ENCODE assay signal across 9 mouse cellular contexts in the genomic region with DNA sequence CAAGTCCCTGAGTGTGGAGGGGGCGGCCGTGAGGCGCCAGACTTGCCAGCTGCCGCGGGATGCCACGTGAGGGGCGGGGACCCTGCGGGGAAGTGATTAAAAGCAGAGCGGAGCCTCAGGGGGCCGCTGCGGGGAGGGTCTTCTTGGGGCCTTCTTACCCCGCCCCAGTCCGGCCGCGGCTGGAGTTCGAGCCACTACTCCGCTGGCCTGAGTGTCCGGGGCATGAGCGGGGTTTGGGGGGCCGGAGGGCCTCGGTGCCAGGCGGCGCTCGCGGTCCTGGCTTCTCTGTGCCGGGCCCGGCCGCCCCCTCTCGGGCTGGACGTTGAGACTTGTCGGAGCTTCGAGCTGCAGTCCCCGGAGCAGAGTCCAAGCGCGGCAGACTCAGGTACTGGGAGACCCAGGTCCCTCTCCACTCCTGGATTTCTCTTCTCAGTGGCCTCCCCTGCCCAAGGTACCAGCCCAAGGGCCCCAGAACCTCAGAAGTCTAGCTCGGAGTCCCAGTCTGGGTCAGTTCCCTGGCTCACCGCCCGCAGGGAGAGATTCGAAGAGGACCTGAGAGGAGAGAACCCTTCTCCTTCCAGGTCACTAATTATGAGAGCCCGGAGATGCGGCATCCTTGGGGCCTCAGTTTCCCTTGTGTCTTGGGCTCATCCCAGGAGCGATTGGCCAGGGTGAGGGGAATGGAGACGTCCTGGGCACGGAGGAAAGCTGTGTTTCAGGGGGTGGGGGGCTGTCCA. TPM values are rescaled to one million over a fixed set of nuclear protein-coding genes. Genes with fewer than 3 reads are reported as not detected.
DNase-seq lines count a peak whose midpoint lies in the region; ATAC-seq and TF ChIP-seq lines count a peak whose summit lies in the region.
"Had no signal": no experiment of that assay in that cellular context is flagged by ENCODE, and none has a peak within 500 bp of the region (broad histone marks: within the 10 kb centered on the region; RNA-seq: fewer than 3 reads in every experiment).

Gene Syt6 (plus strand): TSS at position 76 of the 737 bp plus-strand sequence.

- no peak for TF ChIP-seq CTCF in ES-Bruce4 (IDR thresholded peaks at IDR 0.05; ENCODE audit: low read depth, low read length)
- no peak for TF ChIP-seq CTCF in cortical plate, adult 2 months (IDR thresholded peaks at IDR 0.05; ENCODE audit: extremely low read depth, insufficient read depth, low read length)
- no peak for TF ChIP-seq CTCF in midbrain, postnatal 0 days (IDR thresholded peaks at IDR 0.05)

- 2% methylated on average over 44 of the region's 44 CpGs for WGBS in heart, embryonic 13.5 days
- 2% methylated on average over 44 of the region's 44 CpGs for WGBS in intestine, embryonic 16.5 days
- WGBS in midbrain, postnatal 0 days = 1% methylated on average over 43 of the region's 44 CpGs

- H3K9me3 ChIP-seq in heart, embryonic 13.5 days = no peaks in the 10 kb centered on the region
- H3K9me3 ChIP-seq in ES-Bruce4 (replicated peaks; ENCODE audit: control insufficient read depth, insufficient read depth, low read length, poor library complexity, severe bottlenecking) = no peaks in the 10 kb centered on the region
- no peaks in the 10 kb centered on the region for H3K9me3 ChIP-seq in intestine, embryonic 16.5 days (ENCODE audit: control insufficient read depth, low read length)
- H3K9me3 ChIP-seq in midbrain, postnatal 0 days (ENCODE audit: low read length) = no peaks in the 10 kb centered on the region
- H3K9me3 ChIP-seq: G1E had no signal

- H3K4me1 ChIP-seq in heart, embryonic 13.5 days = peaks cover 22% of the 10 kb centered on the region
- H3K4me1 ChIP-seq in ES-Bruce4 (ENCODE audit: control insufficient read depth, insufficient read depth, low read length) = no peaks in the 10 kb centered on the region
- H3K4me1 ChIP-seq in cortical plate, adult 2 months (ENCODE audit: control insufficient read depth, insufficient read depth, low read length) = no peaks in the 10 kb centered on the region
- H3K4me1 ChIP-seq in intestine, embryonic 16.5 days (ENCODE audit: control insufficient read depth, insufficient read depth, low read length) = peaks cover 17% of the 10 kb centered on the region
- H3K4me1 ChIP-seq in midbrain, postnatal 0 days (ENCODE audit: insufficient read depth, low read length) = peaks cover 16% of the 10 kb centered on the region; the same call in 1 of the 2 replicates

- H3K27me3 ChIP-seq in heart, embryonic 13.5 days (replicated peaks) = peaks cover 97% of the 10 kb centered on the region
- H3K27me3 ChIP-seq in ES-Bruce4 (ENCODE audit: control insufficient read depth, insufficient read depth, low read length, poor library complexity, severe bottlenecking) = peaks cover 19% of the 10 kb centered on the region
- peaks cover 56% of the 10 kb centered on the region for H3K27me3 ChIP-seq in intestine, embryonic 16.5 days (replicated peaks; ENCODE audit: control insufficient read depth, insufficient read depth, low read length)
- H3K27me3 ChIP-seq in midbrain, postnatal 0 days (ENCODE audit: insufficient read depth, low read length) = peaks cover 19% of the 10 kb centered on the region

- H3K4me2 ChIP-seq in heart, embryonic 13.5 days = peak within 1 kb of the TSS; percentile 96
- H3K4me2 ChIP-seq in intestine, embryonic 16.5 days (ENCODE audit: low read depth, low read length) = peak within 1 kb of the TSS; percentile 91
- H3K4me2 ChIP-seq in midbrain, postnatal 0 days (ENCODE audit: low read depth, low read length, poor library complexity, severe bottlenecking) = peak within 1 kb of the TSS; percentile 93

- peak within 1 kb of the TSS; percentile 60 for H3K4me3 ChIP-seq in heart, embryonic 13.5 days
- peak within 1 kb of the TSS; percentile 41 for H3K4me3 ChIP-seq in ES-Bruce4 (ENCODE audit: low read depth, low read length)
- H3K4me3 ChIP-seq in cortical plate, adult 2 months (ENCODE audit: insufficient read depth, low read length) = peak within 1 kb of the TSS; percentile 43
- H3K4me3 ChIP-seq in intestine, embryonic 16.5 days (ENCODE audit: low read length) = peak within 1 kb of the TSS; percentile 55
- peak within 1 kb of the TSS; percentile 49 for H3K4me3 ChIP-seq in midbrain, postnatal 0 days (ENCODE audit: low read depth, low read length)

- peak within 1 kb of the TSS; percentile 61 for H3K9ac ChIP-seq in heart, embryonic 13.5 days
- peak within 1 kb of the TSS; percentile 40 for H3K9ac ChIP-seq in ES-Bruce4 (ENCODE audit: low read depth, poor library complexity, severe bottlenecking)
- H3K9ac ChIP-seq in intestine, embryonic 16.5 days (ENCODE audit: low read depth, low read length) = peak within 1 kb of the TSS; percentile 7; the same call in 1 of the 2 replicates
- H3K9ac ChIP-seq in midbrain, postnatal 0 days (replicated peaks; ENCODE audit: low read length, poor library complexity, severe bottlenecking) = peak within 1 kb of the TSS; percentile 59

- no peaks in the 10 kb centered on the region for H3K36me3 ChIP-seq in heart, embryonic 13.5 days
- no peaks in the 10 kb centered on the region for H3K36me3 ChIP-seq in ES-Bruce4 (ENCODE audit: control insufficient read depth, insufficient read depth, low read length, poor library complexity, severe bottlenecking)
- H3K36me3 ChIP-seq in intestine, embryonic 16.5 days (ENCODE audit: control insufficient read depth, insufficient read depth, low read length) = no peaks in the 10 kb centered on the region
- no peaks in the 10 kb centered on the region for H3K36me3 ChIP-seq in midbrain, postnatal 0 days (ENCODE audit: insufficient read depth, low read length)
- H3K36me3 ChIP-seq: G1E had no signal

- TF ChIP-seq EP300 in ES-Bruce4 (IDR thresholded peaks at IDR 0.05; ENCODE audit: insufficient read depth, low read depth, low read length) = no peak

- TF ChIP-seq POLR2A in ES-Bruce4 (IDR thresholded peaks at IDR 0.05; ENCODE audit: insufficient read depth, low read length) = no peak
- no peak for TF ChIP-seq POLR2A in cortical plate, adult 2 months (IDR thresholded peaks at IDR 0.05; ENCODE audit: extremely low read depth, insufficient read depth, low read length)

- ATAC-seq in heart, embryonic 13.5 days (ENCODE audit: extremely low read depth, insufficient number of reproducible peaks, low FRiP score, low TSS enrichment) = peak; percentile 34; the same call in 1 of the 2 replicates
- no peak for ATAC-seq in intestine, embryonic 16.5 days
- 0 out of 2 replicates have a peak, but pooled peaks have one; percentile 6 for ATAC-seq in midbrain, postnatal 0 days (ENCODE audit: low FRiP score)
- ATAC-seq in erythroid progenitor cell, adult 5-6 weeks (replicated peaks; ENCODE audit: low FRiP score, poor library complexity, severe bottlenecking) = no peak

- H3K27ac ChIP-seq in heart, embryonic 13.5 days (replicated peaks) = no peak within 1 kb of the TSS
- no peak within 1 kb of the TSS for H3K27ac ChIP-seq in ES-Bruce4 (ENCODE audit: insufficient read depth, low read length)
- H3K27ac ChIP-seq in cortical plate, adult 2 months (ENCODE audit: insufficient read depth, low read length) = no peak within 1 kb of the TSS; the same call in 1 of the 2 replicates
- H3K27ac ChIP-seq in intestine, embryonic 16.5 days (ENCODE audit: low read length) = no peak within 1 kb of the TSS
- H3K27ac ChIP-seq in midbrain, postnatal 0 days (ENCODE audit: low read depth, low read length) = no peak within 1 kb of the TSS

- DNase-seq in heart, postnatal 14 days = no peak
- no peak for DNase-seq in midbrain, postnatal 0 days (ENCODE audit: low spot score)
- DNase-seq in adrenal gland, adult 8-10 months = no peak

- intact Hi-C loops in heart, postnatal 14 days (cut with DNase I) = loop anchor here (5.0 kb wide), 1 partner anchor 133 kb away; no protein-coding TSS in a partner anchor

RNA-seq across cellular contexts. Expression of gene Syt6, which starts in this region (rescaled TPM):
- polyA plus RNA-seq in heart, embryonic 13.5 days (2015; fragmentation: Nextera tagmentation; extraction: Ambion mirVana) = 0.17 and 0.20 TPM in 2 replicates
- total RNA-seq in heart, postnatal 14 days (2021) = not detected
- not detected in 2 replicates for polyA plus RNA-seq in ES-Bruce4 (2011; ENCODE audit: insufficient read depth, insufficient read length, low read depth, missing spikeins)
- 10.3 and 15.1 TPM in 2 replicates for polyA plus RNA-seq in cortical plate, adult 2 months (2012; rRNA removed)
- polyA plus RNA-seq in intestine, embryonic 16.5 days (2015; fragmentation: Nextera tagmentation; extraction: Ambion mirVana) = 0.62 and 0.72 TPM in 2 replicates
- total RNA-seq in midbrain, postnatal 0 days (2014; rRNA removed) = 29.5 and 30.7 TPM in 2 replicates
- 9.0 and 10.0 TPM in 2 replicates for polyA plus RNA-seq in midbrain, postnatal 0 days (2015; fragmentation: Nextera tagmentation; extraction: Ambion mirVana)
- total RNA-seq in erythroid progenitor cell, adult 5-6 weeks (2015; ENCODE audit: low replicate concordance) = not detected in 2 replicates
- 1.4 TPM in 1 of 2 replicates, not detected in the other for total RNA-seq in erythroid progenitor cell, adult 5-6 weeks (2017; ENCODE audit: low replicate concordance)
- not detected for total RNA-seq in adrenal gland, adult 8-10 months (2022)
- polyA plus RNA-seq: G1E had no signal

Comparison
In these comparisons a context has a peak if more than half of its experiments do, and no peak if none do; other contexts are left out.
1. RNA of gene Syt6 (total RNA-seq): 29.5 to 30.7 TPM in midbrain, postnatal 0 days; not detected in heart, postnatal 14 days, 1.4 TPM in erythroid progenitor cell, adult 5-6 weeks and not detected in adrenal gland, adult 8-10 months; every median in the first group is over 10 times any median in the second.
2. Peak in ATAC-seq, H3K4me3 ChIP-seq, H3K9ac ChIP-seq and H3K4me2 ChIP-seq in heart, embryonic 13.5 days; RNA of the gene not detected or under 1 TPM.
3. H3K9ac ChIP-seq: peak in every context shown above with its lines; median percentile 61 in heart, embryonic 13.5 days; 59 in midbrain, postnatal 0 days; 40 in ES-Bruce4; 7 in intestine, embryonic 16.5 days.
4. Peak in every context shown above with its lines, with median percentiles within 50 percentile points of each other: H3K4me2 ChIP-seq and H3K4me3 ChIP-seq.